24 mouse cellular contexts compared by ENCODE assay signal in genomic region chr6:30680442-30680841, GRCm38 (mm10). TPM values are rescaled to one million over a fixed set of nuclear protein-coding genes. Genes with fewer than 3 reads are reported as not detected.
DNase-seq lines count a peak whose midpoint lies in the region; ATAC-seq lines count a peak whose summit lies in the region.
"Had no signal": no experiment of that assay in that cellular context is flagged by ENCODE, and none has a peak within 500 bp of the region (broad histone marks: within the 10 kb centered on the region; RNA-seq: fewer than 3 reads in every experiment).

No protein-coding gene starts in this region.

- no peak for ATAC-seq in hindbrain, embryonic 16.5 days
- no peak for ATAC-seq in lung, embryonic 15.5 days (ENCODE audit: borderline replicate concordance, extremely low read depth, low FRiP score, low TSS enrichment)
- ATAC-seq in embryonic facial prominence, embryonic 14.5 days (ENCODE audit: low read depth) = peak; percentile 28; the same call in 1 of the 2 replicates
- no peak for ATAC-seq in limb, embryonic 15.5 days (ENCODE audit: insufficient number of reproducible peaks, low FRiP score, low TSS enrichment, low read depth)

- H3K4me2 ChIP-seq in hindbrain, embryonic 16.5 days (ENCODE audit: low read length) = no peak overlapping the region
- no peak overlapping the region for H3K4me2 ChIP-seq in lung, embryonic 15.5 days
- no peak overlapping the region for H3K4me2 ChIP-seq in embryonic facial prominence, embryonic 14.5 days (ENCODE audit: low read depth, low read length)
- H3K4me2 ChIP-seq in limb, embryonic 15.5 days = no peak overlapping the region
- H3K4me2 ChIP-seq: heart, embryonic 15.5 days; liver, embryonic 15.5 days had no signal

- H3K9me3 ChIP-seq in hindbrain, embryonic 10.5 days = no peaks in the 10 kb centered on the region
- no peaks in the 10 kb centered on the region for H3K9me3 ChIP-seq in hindbrain, embryonic 16.5 days (ENCODE audit: control insufficient read depth, low read length)
- no peaks in the 10 kb centered on the region for H3K9me3 ChIP-seq in lung, embryonic 15.5 days
- no peaks in the 10 kb centered on the region for H3K9me3 ChIP-seq in embryonic facial prominence, embryonic 14.5 days (ENCODE audit: control insufficient read depth, low read length)
- H3K9me3 ChIP-seq in limb, embryonic 15.5 days = no peaks in the 10 kb centered on the region
- H3K9me3 ChIP-seq: heart, embryonic 15.5 days; liver, embryonic 15.5 days; megakaryocyte, embryonic 14.5 days had no signal

- WGBS in hindbrain, embryonic 10.5 days = 74% methylated on average over 7 of the region's 7 CpGs
- 81% methylated on average over 7 of the region's 7 CpGs for WGBS in hindbrain, embryonic 16.5 days
- WGBS in lung, embryonic 15.5 days = 51% methylated on average over 7 of the region's 7 CpGs
- 46% methylated on average over 7 of the region's 7 CpGs for WGBS in embryonic facial prominence, embryonic 14.5 days
- WGBS in limb, embryonic 15.5 days = 38% methylated on average over 7 of the region's 7 CpGs

- no peak overlapping the region for H3K9ac ChIP-seq in hindbrain, embryonic 16.5 days (ENCODE audit: low read depth, low read length)
- no peak overlapping the region for H3K9ac ChIP-seq in lung, embryonic 15.5 days
- no peak overlapping the region for H3K9ac ChIP-seq in embryonic facial prominence, embryonic 14.5 days (ENCODE audit: low read depth, low read length)
- H3K9ac ChIP-seq in limb, embryonic 15.5 days = no peak overlapping the region
- H3K9ac ChIP-seq: heart, embryonic 15.5 days; liver, embryonic 15.5 days had no signal

- H3K27ac ChIP-seq in hindbrain, embryonic 10.5 days = peak overlapping the region; percentile 71; the same call in 1 of the 2 replicates
- H3K27ac ChIP-seq in hindbrain, embryonic 16.5 days (ENCODE audit: low read depth, low read length) = no peak overlapping the region
- 0 out of 2 replicates have a peak overlapping the region, but pooled peaks have one; percentile 18 for H3K27ac ChIP-seq in lung, embryonic 15.5 days
- peak overlapping the region; percentile 24; the same call in 1 of the 2 replicates for H3K27ac ChIP-seq in embryonic facial prominence, embryonic 14.5 days (replicated peaks; ENCODE audit: low read depth, low read length)
- peak overlapping the region; percentile 80 for H3K27ac ChIP-seq in limb, embryonic 15.5 days
- H3K27ac ChIP-seq: gastrocnemius, adult 2 months; heart, embryonic 15.5 days; layer of hippocampus, adult 2 months; liver, embryonic 15.5 days had no signal

- no peak overlapping the region for H3K4me3 ChIP-seq in hindbrain, embryonic 10.5 days
- H3K4me3 ChIP-seq in hindbrain, embryonic 16.5 days (ENCODE audit: low read length) = no peak overlapping the region
- H3K4me3 ChIP-seq in lung, embryonic 15.5 days = no peak overlapping the region
- H3K4me3 ChIP-seq in embryonic facial prominence, embryonic 14.5 days (ENCODE audit: low read depth, low read length) = no peak overlapping the region
- H3K4me3 ChIP-seq in limb, embryonic 15.5 days = no peak overlapping the region
- H3K4me3 ChIP-seq: gastrocnemius, adult 2 months; heart, embryonic 15.5 days; layer of hippocampus, adult 2 months; liver, embryonic 15.5 days; megakaryocyte, embryonic 14.5 days had no signal

- no peak for DNase-seq in hindbrain, embryonic 10.5 days (ENCODE audit: low spot score)
- no peak for DNase-seq in lung, postnatal 4 days
- DNase-seq in embryonic facial prominence, embryonic 14.5 days (ENCODE audit: low spot score) = peak; percentile 84
- DNase-seq in spleen, postnatal 10 days (ENCODE audit: low spot score in 2 of 2) = no peak
- no peak for DNase-seq in cerebellum, postnatal 10 days
- DNase-seq: adrenal gland, postnatal 36 days; B cell, adult 2 months; cerebellum, adult 18-20 months; cerebellum, postnatal 36 days; gastrocnemius, adult 2 months; heart, postnatal 4 days; kidney, adult 8-10 months; left cerebral cortex, postnatal 4 days; lung, postnatal 10 days; retina, postnatal 1 day; thymus, postnatal 25 days had no signal

- H3K4me1 ChIP-seq in hindbrain, embryonic 10.5 days (replicated peaks) = peaks cover 65% of the 10 kb centered on the region
- peaks cover 18% of the 10 kb centered on the region for H3K4me1 ChIP-seq in hindbrain, embryonic 16.5 days (ENCODE audit: control insufficient read depth, insufficient read depth, low read depth, low read length)
- peaks cover 41% of the 10 kb centered on the region for H3K4me1 ChIP-seq in lung, embryonic 15.5 days
- H3K4me1 ChIP-seq in embryonic facial prominence, embryonic 14.5 days (ENCODE audit: control insufficient read depth, insufficient read depth, low read length) = peaks cover 50% of the 10 kb centered on the region
- peaks cover 47% of the 10 kb centered on the region for H3K4me1 ChIP-seq in limb, embryonic 15.5 days

- no peaks in the 10 kb centered on the region for H3K36me3 ChIP-seq in hindbrain, embryonic 10.5 days
- no peaks in the 10 kb centered on the region for H3K36me3 ChIP-seq in hindbrain, embryonic 16.5 days (ENCODE audit: control insufficient read depth, insufficient read depth, low read length)
- no peaks in the 10 kb centered on the region for H3K36me3 ChIP-seq in lung, embryonic 15.5 days
- H3K36me3 ChIP-seq in embryonic facial prominence, embryonic 14.5 days (ENCODE audit: control insufficient read depth, insufficient read depth, low read length) = no peaks in the 10 kb centered on the region
- H3K36me3 ChIP-seq in limb, embryonic 15.5 days = no peaks in the 10 kb centered on the region
- H3K36me3 ChIP-seq: heart, embryonic 15.5 days; liver, embryonic 15.5 days had no signal

- no peaks in the 10 kb centered on the region for H3K27me3 ChIP-seq in hindbrain, embryonic 10.5 days (ENCODE audit: insufficient read depth, poor library complexity, severe bottlenecking)
- H3K27me3 ChIP-seq in hindbrain, embryonic 16.5 days (replicated peaks; ENCODE audit: control insufficient read depth, insufficient read depth, low read length) = no peaks in the 10 kb centered on the region
- H3K27me3 ChIP-seq in lung, embryonic 15.5 days = no peaks in the 10 kb centered on the region
- H3K27me3 ChIP-seq in embryonic facial prominence, embryonic 14.5 days (replicated peaks; ENCODE audit: control insufficient read depth, insufficient read depth, low read length) = no peaks in the 10 kb centered on the region
- H3K27me3 ChIP-seq in limb, embryonic 15.5 days = no peaks in the 10 kb centered on the region
- H3K27me3 ChIP-seq: heart, embryonic 15.5 days; liver, embryonic 15.5 days; megakaryocyte, embryonic 14.5 days had no signal

RNA-seq across cellular contexts. Expression of gene Cep41, which starts 13.1 kb away (rescaled TPM):
- polyA plus RNA-seq in hindbrain, embryonic 10.5 days (2016; fragmentation: Nextera tagmentation; extraction: Ambion mirVana) = 16.0 and 19.0 TPM in 2 replicates
- polyA plus RNA-seq in hindbrain, embryonic 16.5 days (2015; fragmentation: Nextera tagmentation; extraction: Ambion mirVana) = 10.4 and 14.1 TPM in 2 replicates
- 12.1 and 13.0 TPM in 2 replicates for polyA plus RNA-seq in lung, embryonic 15.5 days (2015; fragmentation: Nextera tagmentation; extraction: Ambion mirVana)
- polyA plus RNA-seq in embryonic facial prominence, embryonic 14.5 days (2014; fragmentation: Nextera tagmentation; extraction: Ambion mirVana) = 38.6 and 44.3 TPM in 2 replicates
- polyA plus RNA-seq in limb, embryonic 15.5 days (2015; fragmentation: Nextera tagmentation; extraction: Ambion mirVana) = 28.6 and 46.4 TPM in 2 replicates

RNA-seq across cellular contexts. Expression of gene Cpa1, which starts 41.4 kb away (rescaled TPM):
- 0.14 and 0.16 TPM in 2 replicates for polyA plus RNA-seq in hindbrain, embryonic 10.5 days (2016; fragmentation: Nextera tagmentation; extraction: Ambion mirVana)
- polyA plus RNA-seq in hindbrain, embryonic 16.5 days (2015; fragmentation: Nextera tagmentation; extraction: Ambion mirVana) = 0.85 and 0.90 TPM in 2 replicates
- 3.5 and 6.5 TPM in 2 replicates for polyA plus RNA-seq in lung, embryonic 15.5 days (2015; fragmentation: Nextera tagmentation; extraction: Ambion mirVana)
- polyA plus RNA-seq in embryonic facial prominence, embryonic 14.5 days (2014; fragmentation: Nextera tagmentation; extraction: Ambion mirVana) = 1.3 and 1.7 TPM in 2 replicates
- 1.7 and 1.9 TPM in 2 replicates for polyA plus RNA-seq in limb, embryonic 15.5 days (2015; fragmentation: Nextera tagmentation; extraction: Ambion mirVana)
- polyA plus RNA-seq: neural tube, embryonic 11.5 days had no signal

RNA-seq across cellular contexts. Expression of gene Mest, which starts 42.9 kb away (rescaled TPM):
- 1,257 and 1,613 TPM in 2 replicates for polyA plus RNA-seq in hindbrain, embryonic 10.5 days (2016; fragmentation: Nextera tagmentation; extraction: Ambion mirVana)
- 303 and 331 TPM in 2 replicates for polyA plus RNA-seq in hindbrain, embryonic 16.5 days (2015; fragmentation: Nextera tagmentation; extraction: Ambion mirVana)
- 1,436 and 1,497 TPM in 2 replicates for polyA plus RNA-seq in lung, embryonic 15.5 days (2015; fragmentation: Nextera tagmentation; extraction: Ambion mirVana)
- 2,046 and 2,257 TPM in 2 replicates for polyA plus RNA-seq in embryonic facial prominence, embryonic 14.5 days (2014; fragmentation: Nextera tagmentation; extraction: Ambion mirVana)
- polyA plus RNA-seq in limb, embryonic 15.5 days (2015; fragmentation: Nextera tagmentation; extraction: Ambion mirVana) = 1,721 and 1,971 TPM in 2 replicates
